Mouse (Mus musculus) erythroblast, embryonic 14.5 days (primary cell): ENCODE data around the gene Efhd2.

Source experiments
- GATA1 ChIP-seq: IDR thresholded peaks from 2 replicates; pipeline ENCODE4 v1.6.1; 2012; ENCODE audit warnings: low read length, inconsistent platforms, mixed read lengths
- TAL1 ChIP-seq: IDR thresholded peaks from 3 replicates; pipeline ENCODE4 v1.6.1; 2012; ENCODE audit warnings: low read length, inconsistent platforms, mixed read lengths

- no peak for TF ChIP-seq GATA1
- no peak for TF ChIP-seq TAL1
Measured at GRCm38 (mm10) chr4:141816267-141816666, 58.5 kb downstream of the Efhd2 start.
